Mouse (Mus musculus) cerebral cortex, adult 2 months (tissue): ENCODE data around the gene Hunk.

Experiments used
- WGBS: fragments of 180-500 bp; shearing (Covaris S2); methylation state at CpG from one replicate; pipeline ENCODE4 v1.1.7; 2018; 5-methylcytosine and 5-hydroxymethylcytosine counted together

The Hunk gene

DNA sequence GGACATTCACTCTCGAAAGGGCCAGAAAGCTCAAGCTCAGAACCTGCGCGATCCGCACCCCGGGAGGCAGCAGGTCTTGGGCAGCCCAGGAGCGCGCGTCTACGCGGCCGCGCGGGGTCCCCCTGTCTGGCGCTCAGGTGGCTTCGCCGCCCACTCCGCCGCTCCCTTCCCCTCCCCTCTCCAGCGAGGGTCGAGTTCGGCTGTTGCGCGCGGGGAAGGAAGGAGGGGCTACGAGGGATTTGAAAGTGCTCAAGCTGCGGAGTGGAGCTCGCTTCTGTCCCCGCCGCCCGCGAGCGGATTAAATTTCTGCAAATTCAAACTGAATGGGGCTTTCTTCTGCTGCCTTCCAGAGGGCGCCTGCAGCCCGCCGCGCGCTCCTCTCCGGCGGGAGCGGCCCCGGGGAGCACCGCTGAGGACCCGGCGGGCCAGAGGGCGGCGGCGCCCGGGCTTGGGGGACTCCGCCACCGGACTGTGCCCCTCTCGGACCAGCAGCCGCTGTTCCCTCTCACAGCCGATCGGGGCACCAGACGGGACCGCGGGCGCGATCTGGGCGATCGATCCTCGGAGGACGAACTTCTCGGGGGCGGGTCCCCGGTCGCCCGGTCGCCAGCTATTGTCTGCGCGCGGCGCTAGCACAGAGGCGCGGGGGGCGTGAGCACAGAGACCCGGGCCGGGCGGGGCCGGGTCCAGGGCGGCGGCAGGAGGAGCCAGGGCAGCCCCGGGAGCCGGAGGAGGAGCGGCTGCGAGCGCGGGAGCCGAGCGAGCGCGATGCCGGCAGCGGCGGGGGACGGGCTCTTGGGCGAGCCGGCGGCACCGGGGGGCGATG is at the start of gene Hunk:
Gene Hunk (plus strand): TSS at position 326 of the 826 bp plus-strand sequence.
- 1% methylated on average over 96 of the region's 101 CpGs for WGBS

DNA sequence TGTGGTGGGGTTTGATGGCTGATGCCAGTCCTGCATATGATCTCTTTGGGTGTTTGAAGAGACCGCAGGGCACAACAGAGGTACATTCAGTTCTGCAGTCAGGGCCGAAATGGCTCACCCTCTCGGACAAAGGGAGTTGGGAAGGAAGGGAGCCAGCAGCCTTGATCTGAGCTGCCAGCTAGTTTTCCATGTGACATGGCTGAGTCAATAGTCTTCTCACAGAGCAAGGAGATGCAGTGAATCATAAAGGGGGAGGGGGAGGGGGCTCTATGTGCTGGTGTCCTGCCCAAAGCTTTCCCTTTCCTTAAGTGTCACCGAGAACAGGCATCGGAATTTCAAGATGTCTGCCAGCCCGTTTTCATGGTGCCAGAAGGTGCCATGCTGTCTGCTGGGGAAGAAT is 46.8 kb upstream of the Hunk start:
- 68% methylated on average over 6 of the region's 6 CpGs for WGBS

- 83% methylated on average over 5 of the region's 5 CpGs for WGBS
Measured at GRCm38 (mm10) chr16:90341086-90341485, 44.7 kb upstream of the Hunk start.

DNA sequence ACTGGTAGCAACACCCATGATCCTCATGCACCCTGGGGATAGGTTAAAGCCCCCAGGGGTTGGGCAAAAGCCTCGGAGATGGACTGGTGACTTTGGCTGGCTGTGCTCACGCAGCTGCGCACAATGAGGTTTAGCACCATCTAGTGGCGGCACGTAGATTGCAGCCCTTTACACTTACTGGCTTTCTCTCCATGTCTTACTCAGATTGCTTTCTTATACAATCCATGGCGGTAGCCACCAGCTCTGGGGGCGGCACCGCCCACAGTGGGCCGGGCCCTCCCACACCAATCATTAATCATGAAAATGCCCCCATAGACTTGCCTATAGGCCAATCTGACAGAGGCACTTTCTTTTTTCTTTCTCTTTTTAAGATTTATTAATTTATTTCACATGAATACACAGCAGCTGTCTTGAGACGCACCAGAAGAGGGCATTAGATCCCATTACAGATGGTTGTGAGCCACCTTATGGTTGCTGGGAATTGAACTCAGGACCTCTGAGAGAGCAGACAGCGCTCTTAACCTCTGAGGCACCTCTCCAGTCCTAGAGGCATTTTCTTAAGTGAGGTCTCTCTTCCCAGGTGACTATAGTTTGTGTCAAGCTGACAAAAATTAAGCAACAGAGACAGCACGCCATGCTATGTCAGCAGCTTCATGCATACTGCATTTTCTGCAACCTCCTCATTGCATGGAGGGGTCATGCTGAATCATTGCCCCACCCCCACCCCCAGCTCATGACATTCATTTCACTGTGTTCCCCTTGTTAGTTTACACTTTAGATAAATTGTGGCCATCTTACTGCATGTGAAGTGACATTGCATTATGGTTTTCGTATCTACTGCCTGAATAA is 35.9 kb upstream of the Hunk start:
- 26% methylated on average over 12 of the region's 13 CpGs for WGBS

GRCm38 (mm10) chr16:90351726-90352125 is 34.1 kb upstream of the Hunk start:
- 33% methylated on average over 8 of the region's 8 CpGs for WGBS

DNA sequence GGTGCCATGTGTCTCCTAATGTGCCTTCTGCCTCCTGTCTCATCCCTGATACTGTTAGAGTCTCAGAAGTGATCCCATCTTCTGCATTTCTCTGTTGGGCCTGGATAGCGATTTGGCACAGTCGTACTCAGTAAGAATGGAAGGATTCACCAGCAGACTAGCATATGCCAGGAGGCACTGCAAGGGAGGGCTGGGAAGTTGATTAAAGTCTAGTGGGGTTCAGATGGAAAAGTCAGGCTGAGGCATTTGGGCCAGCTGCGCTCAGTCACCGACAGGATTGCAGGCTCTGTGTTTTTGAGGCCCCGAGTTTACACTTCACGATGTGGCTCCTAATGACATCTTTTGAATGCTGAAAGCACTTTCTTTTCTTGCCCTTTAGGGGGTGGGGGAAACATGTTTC is 33.1 kb upstream of the Hunk start:
- 44% methylated on average over 6 of the region's 6 CpGs for WGBS

- 59% methylated on average over 5 of the region's 5 CpGs for WGBS
Measured at GRCm38 (mm10) chr16:90353156-90353555, 32.7 kb upstream of the Hunk start.

GRCm38 (mm10) chr16:90359329-90359728 is 26.5 kb upstream of the Hunk start:
- WGBS: 66% methylated on average over 9 of the region's 9 CpGs

GRCm38 (mm10) chr16:90359750-90360149 is 26.1 kb upstream of the Hunk start:
- 25% methylated on average over 4 of the region's 4 CpGs for WGBS

DNA sequence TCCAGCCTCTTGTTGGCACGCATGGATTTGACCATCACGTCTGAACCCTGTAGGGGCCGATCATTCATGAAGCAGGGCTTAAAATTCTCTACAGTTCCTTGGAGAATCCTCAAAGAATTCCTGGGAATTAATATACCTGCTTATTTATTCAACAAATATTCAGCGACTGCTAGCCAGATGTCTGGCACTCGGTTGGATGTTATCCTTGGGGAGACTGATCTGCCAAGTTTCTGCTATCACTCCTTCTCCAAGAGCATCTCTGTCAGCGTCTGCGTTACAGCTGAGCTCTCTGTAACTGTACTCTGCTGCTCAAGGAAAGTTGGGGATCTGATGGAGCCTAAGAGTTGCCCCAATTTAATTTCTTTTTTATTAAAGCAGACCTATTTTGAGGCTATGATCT is 25.5 kb upstream of the Hunk start:
- WGBS: 53% methylated on average over 7 of the region's 7 CpGs

GRCm38 (mm10) chr16:90362926-90363325 is 22.9 kb upstream of the Hunk start:
- WGBS: 75% methylated on average over 6 of the region's 6 CpGs

GRCm38 (mm10) chr16:90379897-90380296 is 5.9 kb upstream of the Hunk start:
- 23% methylated on average over 11 of the region's 11 CpGs for WGBS

- WGBS: 91% methylated on average over 3 of the region's 3 CpGs
Measured at GRCm38 (mm10) chr16:90381633-90382032, 4.2 kb upstream of the Hunk start.

- WGBS: 68% methylated on average over 10 of the region's 10 CpGs
Measured at GRCm38 (mm10) chr16:90382701-90383280, 3.0 kb upstream of the Hunk start.

DNA sequence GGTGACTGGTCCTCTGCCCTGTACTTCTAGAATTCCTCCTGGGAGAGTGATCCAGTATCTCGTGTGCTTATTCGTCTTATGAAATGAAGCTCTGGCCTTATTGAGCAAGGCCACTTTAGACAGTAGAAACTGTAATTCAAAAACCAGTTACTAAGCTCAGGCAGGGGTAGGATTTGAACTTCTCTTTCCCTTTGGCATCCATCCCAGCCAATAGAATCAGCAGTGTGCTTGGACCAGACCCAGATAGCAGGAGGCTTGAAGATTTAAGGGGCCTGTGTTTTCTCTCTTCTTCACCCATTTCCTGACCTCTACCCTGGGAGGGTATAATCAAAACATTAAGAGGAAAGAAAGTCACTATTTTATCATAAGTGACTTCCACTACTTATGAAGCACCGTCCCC is 1.8 kb upstream of the Hunk start:
- WGBS: 62% methylated on average over 3 of the region's 3 CpGs

GRCm38 (mm10) chr16:90384846-90385245 is 967 bp upstream of the Hunk start:
- 28% methylated on average over 12 of the region's 12 CpGs for WGBS

- WGBS: under 1% methylated on average over 16 of the region's 16 CpGs
Measured at GRCm38 (mm10) chr16:90385326-90385687, 506 bp upstream of the Hunk start.

- 1% methylated on average over 49 of the region's 49 CpGs for WGBS
Measured at GRCm38 (mm10) chr16:90386514-90387160, 824 bp downstream of the Hunk start.

DNA sequence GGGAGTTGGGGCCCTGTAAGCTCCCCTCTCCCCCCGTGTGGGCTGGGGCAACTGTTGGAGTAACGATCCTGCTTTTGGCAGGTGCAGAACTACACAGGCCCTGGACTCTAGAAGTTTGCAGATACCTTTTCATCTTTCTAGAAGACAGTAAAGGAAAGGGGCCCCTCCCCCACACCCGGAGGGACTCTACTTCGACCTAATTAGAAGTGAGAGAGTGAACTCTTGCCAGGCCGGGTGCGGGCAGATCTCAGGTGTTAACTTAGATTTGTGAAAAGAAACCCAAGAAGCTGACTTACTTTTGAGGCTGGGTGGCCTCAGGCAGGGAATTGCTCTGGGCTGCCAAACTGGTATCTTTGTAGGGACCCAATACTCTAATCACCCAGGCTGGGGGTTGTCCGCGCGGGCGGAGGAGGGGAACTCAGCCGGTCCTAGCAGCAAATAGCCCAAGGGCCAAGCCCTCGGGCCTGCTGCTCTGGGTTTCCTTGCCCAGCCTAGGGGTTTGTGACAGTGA is 1.4 kb downstream of the Hunk start:
- 12% methylated on average over 12 of the region's 12 CpGs for WGBS

- 75% methylated on average over 4 of the region's 4 CpGs for WGBS
Measured at GRCm38 (mm10) chr16:90387961-90388360, 2.1 kb downstream of the Hunk start.

DNA sequence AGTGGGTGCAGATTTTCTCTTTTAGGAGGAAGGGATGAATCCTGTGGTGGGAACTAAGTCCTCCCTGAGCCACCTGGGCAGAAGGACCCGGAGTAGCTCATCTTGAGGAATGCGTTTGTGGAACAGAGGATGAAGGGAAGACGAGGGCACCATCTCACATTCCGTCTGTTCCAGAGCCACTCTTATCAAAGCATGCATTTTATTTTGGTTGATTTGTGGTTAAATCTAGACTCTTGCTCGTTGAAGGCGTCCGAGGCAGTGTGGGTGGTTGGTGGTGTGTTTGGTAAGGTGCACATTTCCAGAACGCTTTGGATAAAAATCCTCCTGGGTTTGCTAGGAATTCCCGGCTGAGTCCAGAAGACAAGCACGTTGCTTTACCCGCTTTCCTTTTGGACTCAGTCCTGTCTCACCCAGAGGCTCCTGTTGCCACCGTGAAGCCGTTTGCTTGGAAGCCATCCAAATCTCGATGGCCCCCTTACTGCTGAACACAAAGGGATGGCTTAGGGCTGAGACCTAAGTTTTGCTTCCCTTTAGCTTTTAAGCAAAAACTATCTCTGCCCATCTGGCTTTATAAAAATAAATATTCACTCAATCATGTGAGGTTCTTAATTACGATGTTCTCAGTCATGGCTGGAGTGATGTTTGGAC is 3.4 kb downstream of the Hunk start:
- 29% methylated on average over 15 of the region's 15 CpGs for WGBS
